9 mouse cellular contexts compared by ENCODE assay signal in the genomic region with DNA sequence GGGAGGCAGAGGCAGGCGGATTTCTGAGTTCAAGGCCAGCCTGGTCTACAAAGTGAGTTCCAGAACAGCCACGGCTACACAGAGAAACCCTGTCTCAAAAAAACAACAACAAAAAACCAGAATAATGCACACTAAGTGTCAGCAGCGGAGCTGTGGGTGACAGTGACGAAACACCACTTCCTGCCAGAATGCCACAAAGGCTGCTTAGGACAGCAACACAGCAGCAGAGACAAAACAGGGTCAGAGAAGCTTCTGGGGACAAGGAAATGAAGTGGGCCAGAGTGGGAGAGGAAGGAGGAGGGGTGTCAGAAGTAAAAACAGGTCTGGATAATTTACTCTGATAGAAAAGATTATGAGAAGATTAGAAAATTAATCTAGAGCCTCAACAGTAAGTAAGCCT. TPM values are rescaled to one million over a fixed set of nuclear protein-coding genes. Genes with fewer than 3 reads are reported as not detected.
DNase-seq lines count a peak whose midpoint lies in the region; ATAC-seq lines count a peak whose summit lies in the region.
"Had no signal": no experiment of that assay in that cellular context is flagged by ENCODE, and none has a peak within 500 bp of the region (broad histone marks: within the 10 kb centered on the region; RNA-seq: fewer than 3 reads in every experiment).

No protein-coding gene starts in this region.

- peak; percentile 85 for ATAC-seq in inflammation-experienced regulatory T-cells, adult 6 months
- ATAC-seq in monocyte, adult 5-6 weeks (replicated peaks; ENCODE audit: insufficient number of reproducible peaks, low FRiP score, low TSS enrichment, poor library complexity, severe bottlenecking), result peak; percentile 94

- intact Hi-C loops in heart, postnatal 36 days (cut with DNase I), result no loop called here
- intact Hi-C loops in gastrocnemius, postnatal 14 days (cut with DNase I; ENCODE audit: low total_unique reads), result no loop called here

- DNase-seq in heart, adult 8-10 months (ENCODE audit: low spot score), result peak; percentile 8
- no peak for DNase-seq in heart, postnatal 36 days
- DNase-seq in CD4-positive, CD25-positive, alpha-beta regulatory T cell, adult 2 months (ENCODE audit: low read depth, low spot score), result peak; percentile 79
- DNase-seq in gastrocnemius, postnatal 14 days, result no peak
- DNase-seq in gastrocnemius, adult 8-10 months (ENCODE audit: low spot score in 2 of 2), result no peak
- DNase-seq in urinary bladder, adult 2 months (ENCODE audit: low spot score), result no peak
- DNase-seq: B cell, adult 2 months had no signal

RNA-seq across cellular contexts. Expression of gene Tmem97, which starts 49.5 kb away (rescaled TPM):
- total RNA-seq in heart, adult 8-10 months (2022), result 1 to 10 TPM; 3.4 to 5.5 (median 4.3) TPM
- 1 to 10 TPM; 4.8 to 5.1 TPM for total RNA-seq in heart, postnatal 36 days (2021)
- 10 to 100 TPM; 15.0 to 38.9 (median 18.8) TPM for polyA plus RNA-seq in inflammation-experienced regulatory T-cells, adult 6 months (2017; shearing (Covaris generic))
- 1.8 to 6.2 TPM (median 4.5 TPM) in 3 replicates for total RNA-seq in monocyte, adult 5-6 weeks (2017)
- 1 to 10 TPM; 5.4 to 9.7 TPM for total RNA-seq in gastrocnemius, postnatal 14 days (2021)
- 1 to 10 TPM; 1.2 to 1.6 (median 1.5) TPM for total RNA-seq in gastrocnemius, adult 8-10 months (2022)
- polyA plus RNA-seq in urinary bladder, adult 2 months (2012; rRNA removed), result 8.7 and 10.7 TPM in 2 replicates

Comparison
In these comparisons a context has a peak if more than half of its experiments do, and no peak if none do; other contexts are left out.
1. DNase-seq: peak in heart, adult 8-10 months (single experiment) and CD4-positive, CD25-positive, alpha-beta regulatory T cell, adult 2 months (single experiment); none in heart, postnatal 36 days (0 of 2), gastrocnemius, postnatal 14 days (single experiment), gastrocnemius, adult 8-10 months (0 of 2) and urinary bladder, adult 2 months (single experiment).